Mouse (Mus musculus): ENCODE results near the gene Erp29.

DNA sequence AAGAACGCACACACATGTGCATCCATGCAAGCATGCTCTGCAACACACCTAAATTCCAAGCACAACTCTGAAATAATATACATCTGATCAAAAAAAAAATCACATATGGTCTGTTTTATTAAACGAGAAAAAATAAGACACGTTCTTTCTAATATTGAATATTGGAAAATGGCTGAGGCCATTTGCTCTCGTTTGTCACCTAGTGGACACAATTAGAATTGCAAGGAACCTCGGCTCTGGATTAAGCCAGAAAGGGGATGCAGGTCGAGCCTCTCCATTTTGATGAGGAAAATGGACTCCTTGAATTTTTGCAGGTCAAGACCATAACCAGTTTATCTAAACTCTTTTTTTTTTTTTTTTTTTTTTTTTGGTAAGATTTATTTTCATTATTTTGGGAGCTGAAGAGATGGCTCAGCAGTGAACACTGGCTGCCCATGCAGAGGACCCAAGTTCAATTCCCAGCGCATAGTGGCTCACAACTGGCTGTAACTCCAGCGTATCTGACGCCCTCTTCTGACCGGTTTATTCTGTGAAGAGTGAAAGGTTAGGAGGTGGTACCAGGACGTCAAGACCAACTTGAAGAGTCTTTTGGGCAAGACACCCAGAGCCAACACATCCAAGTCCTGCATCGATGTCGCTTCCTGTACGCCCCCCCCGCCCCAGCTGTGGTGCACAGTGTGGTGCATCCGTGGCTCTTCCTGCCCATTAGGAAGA, 59.5 kb downstream of the Erp29 start:
- TF ChIP-seq MAFK (IDR thresholded peaks at IDR 0.05; ENCODE audit: insufficient read depth, low read depth, low read length) (no peak), ZC3H11A (IDR thresholded peaks at IDR 0.05; ENCODE audit: borderline replicate concordance, low read depth, low read length) (no peak), HCFC1 (IDR thresholded peaks at IDR 0.05; ENCODE audit: borderline replicate concordance, insufficient read depth, low read length) (no peak), CHD2 (IDR thresholded peaks at IDR 0.05; ENCODE audit: low read depth, low read length) (no peak)
